8 mouse cellular contexts compared by ENCODE assay signal in genomic region chr2:71980771-71981342, GRCm38 (mm10). TPM values are rescaled to one million over a fixed set of nuclear protein-coding genes. Genes with fewer than 3 reads are reported as not detected.
A peak's percentile ranks its signal among the peaks of the same experiment; 100 is the strongest.
DNase-seq lines count a peak whose midpoint lies in the region; ATAC-seq lines count a peak whose summit lies in the region.

TSS of gene Rapgef4 (plus strand) at chr2:71981240.

- H3K9me3 ChIP-seq in embryonic facial prominence, embryonic 10.5 days: no peaks in the 10 kb centered on the region
- H3K9me3 ChIP-seq in limb, embryonic 12.5 days: no peaks in the 10 kb centered on the region

- H3K9ac ChIP-seq in limb, embryonic 12.5 days (replicated peaks): peak within 1 kb of the TSS; percentile 60

- WGBS in embryonic facial prominence, embryonic 10.5 days: 3% methylated on average over 52 of the region's 52 CpGs
- WGBS in limb, embryonic 12.5 days: 2% methylated on average over 35 of the region's 52 CpGs

- H3K4me1 ChIP-seq in embryonic facial prominence, embryonic 10.5 days: peaks cover 10% of the 10 kb centered on the region
- H3K4me1 ChIP-seq in limb, embryonic 12.5 days (replicated peaks): peaks cover 11% of the 10 kb centered on the region

- peak within 1 kb of the TSS; percentile 68 for H3K4me3 ChIP-seq in embryonic facial prominence, embryonic 10.5 days
- H3K4me3 ChIP-seq in limb, embryonic 12.5 days (replicated peaks): peak within 1 kb of the TSS; percentile 61

- peak within 1 kb of the TSS; percentile 35 for H3K27ac ChIP-seq in embryonic facial prominence, embryonic 10.5 days (replicated peaks)
- H3K27ac ChIP-seq in limb, embryonic 12.5 days: no peak within 1 kb of the TSS

- peaks cover 60% of the 10 kb centered on the region for H3K27me3 ChIP-seq in embryonic facial prominence, embryonic 10.5 days (replicated peaks; ENCODE audit: low read depth, poor library complexity, severe bottlenecking)
- H3K27me3 ChIP-seq in limb, embryonic 12.5 days: peaks cover 44% of the 10 kb centered on the region

- peak within 1 kb of the TSS; percentile 94 for H3K4me2 ChIP-seq in limb, embryonic 12.5 days

- intact Hi-C loops in heart, postnatal 14 days (cut with DNase I): no loop called here

- DNase-seq in left cerebral cortex, adult 18-20 months (ENCODE audit: low spot score in 2 of 2): peak in 1 of 2 experiments; percentile 61
- no peak for DNase-seq in left cerebral cortex, adult 11 months (ENCODE audit: low spot score)
- DNase-seq in adrenal gland, postnatal 10 days: peak; percentile 54
- peak; percentile 20 for DNase-seq in embryonic facial prominence, embryonic 10.5 days (ENCODE audit: low spot score)
- peak; percentile 19 to 29 for DNase-seq in heart, postnatal 14 days
- DNase-seq in right cerebral cortex, postnatal 4 days: peak; percentile 49
- DNase-seq in gastrocnemius, adult 8-10 months (ENCODE audit: low spot score in 2 of 2): no peak

- no peak for ATAC-seq in limb, embryonic 12.5 days (ENCODE audit: insufficient number of reproducible peaks, insufficient read depth, low FRiP score, low TSS enrichment, low read depth)

- no peaks in the 10 kb centered on the region for H3K36me3 ChIP-seq in embryonic facial prominence, embryonic 10.5 days (replicated peaks)
- no peaks in the 10 kb centered on the region for H3K36me3 ChIP-seq in limb, embryonic 12.5 days

RNA-seq across cellular contexts. Expression of gene Rapgef4, which starts in this region (rescaled TPM):
- 100 to 1,000 TPM; 460 to 461 TPM for total RNA-seq in left cerebral cortex, adult 18-20 months (2021)
- 100 to 1,000 TPM; 131 to 173 TPM for total RNA-seq in adrenal gland, postnatal 10 days (2021)
- polyA plus RNA-seq in embryonic facial prominence, embryonic 10.5 days (2016; fragmentation: Nextera tagmentation; extraction: Ambion mirVana): 2.9 and 3.5 TPM in 2 replicates
- 10 to 100 TPM; 18.9 to 19.3 TPM for total RNA-seq in heart, postnatal 14 days (2021)
- 2.1 and 2.7 TPM in 2 replicates for polyA plus RNA-seq in limb, embryonic 12.5 days (2016; fragmentation: Nextera tagmentation; extraction: Ambion mirVana)
- total RNA-seq in gastrocnemius, adult 8-10 months (2022): 1 to 10 TPM in 3 of 4 experiments, under 1 TPM in 1; 0.74 to 2.7 (median 2.0) TPM

Comparison
In these comparisons a context has a peak if more than half of its experiments do, and no peak if none do; other contexts are left out.
1. RNA of gene Rapgef4 (total RNA-seq): 460 to 461 TPM in left cerebral cortex, adult 18-20 months and 131 to 173 TPM in adrenal gland, postnatal 10 days; 18.9 to 19.3 TPM in heart, postnatal 14 days and 0.74 to 2.7 TPM in gastrocnemius, adult 8-10 months; every median in the first group is over 4 times any median in the second.
2. DNase-seq: peak in adrenal gland, postnatal 10 days (single experiment), embryonic facial prominence, embryonic 10.5 days (single experiment), heart, postnatal 14 days (2 of 2) and right cerebral cortex, postnatal 4 days (single experiment); none in left cerebral cortex, adult 11 months (single experiment) and gastrocnemius, adult 8-10 months (0 of 2).